Mouse (Mus musculus): ENCODE measurements around the gene Tmem139. TPM values are rescaled to one million over a fixed set of nuclear protein-coding genes. Genes with fewer than 3 reads are reported as not detected.

The Tmem139 gene
- polyA plus RNA-seq, 1 experiment from 2014 or later = 0.23 TPM

GRCm38 (mm10) chr6:42257303-42257863 is 4.4 kb upstream of the Tmem139 start:
- no peak overlapping the region for H3K4me3 ChIP-seq (ENCODE audit: control insufficient read depth in 1 of 2, insufficient read depth in 1 of 2, low read depth in 1 of 2, low read length in 2 of 2)
- H3K36me3 ChIP-seq (ENCODE audit: control insufficient read depth, insufficient read depth, low read length) = no peaks in the 10 kb centered on the region
- 0 out of 2 replicates have a peak overlapping the region, but pooled peaks have one; percentile 25 for H3K4me2 ChIP-seq (ENCODE audit: low read length)
- ATAC-seq (ENCODE audit: insufficient number of reproducible peaks, insufficient read depth, low FRiP score, low read depth) = no peak
- no peak overlapping the region for H3K27ac ChIP-seq (replicated peaks in 1 of 2; ENCODE audit: control insufficient read depth in 1 of 2, insufficient read depth in 1 of 2, low read depth in 2 of 2, low read length in 2 of 2)
- peaks cover 0 to 6% of the 10 kb centered on the region in 2 experiments; a peak in 2 of 4 replicates for H3K4me1 ChIP-seq (ENCODE audit: control insufficient read depth in 2 of 2, insufficient read depth in 2 of 2, low read length in 2 of 2)
- WGBS = 14% methylated on average over 11 of the region's 11 CpGs
- H3K27me3 ChIP-seq (ENCODE audit: control insufficient read depth, insufficient read depth, low read length) = no peaks in the 10 kb centered on the region
- H3K9me3 ChIP-seq (ENCODE audit: control insufficient read depth, low read length) = no peaks in the 10 kb centered on the region
- no peak overlapping the region for H3K9ac ChIP-seq (ENCODE audit: low read length)

GRCm38 (mm10) chr6:42260430-42260829 is 1.3 kb upstream of the Tmem139 start:
- H3K4me3 ChIP-seq (ENCODE audit: control insufficient read depth in 1 of 2, insufficient read depth in 1 of 2, low read depth in 1 of 2, low read length in 2 of 2) = no peak overlapping the region
- 38% methylated on average over 6 of the region's 6 CpGs for WGBS
- no peaks in the 10 kb centered on the region for H3K27me3 ChIP-seq (ENCODE audit: control insufficient read depth, insufficient read depth, low read length)
- H3K9me3 ChIP-seq (ENCODE audit: control insufficient read depth, low read length) = no peaks in the 10 kb centered on the region
- peaks cover 0 to 6% of the 10 kb centered on the region in 2 experiments; a peak in 2 of 4 replicates for H3K4me1 ChIP-seq (ENCODE audit: control insufficient read depth in 2 of 2, insufficient read depth in 2 of 2, low read length in 2 of 2)
- H3K36me3 ChIP-seq (ENCODE audit: control insufficient read depth, insufficient read depth, low read length) = no peaks in the 10 kb centered on the region
- H3K4me2 ChIP-seq (ENCODE audit: low read length) = no peak overlapping the region
- no peak overlapping the region for H3K27ac ChIP-seq (replicated peaks in 1 of 2; ENCODE audit: control insufficient read depth in 1 of 2, insufficient read depth in 1 of 2, low read depth in 2 of 2, low read length in 2 of 2)
- no peak overlapping the region for H3K9ac ChIP-seq (ENCODE audit: low read length)
- ATAC-seq (ENCODE audit: insufficient number of reproducible peaks, insufficient read depth, low FRiP score, low read depth) = no peak

GRCm38 (mm10) chr6:42264626-42265312 is 3.0 kb downstream of the Tmem139 start, which contains the start of gene Casp2:
Gene Casp2 (plus strand): TSS chr6:42264985.
- H3K36me3 ChIP-seq (ENCODE audit: control insufficient read depth, insufficient read depth, low read length) = peaks cover 28% of the 10 kb centered on the region
- H3K27ac ChIP-seq (replicated peaks in 1 of 2; ENCODE audit: control insufficient read depth in 1 of 2, insufficient read depth in 1 of 2, low read depth in 2 of 2, low read length in 2 of 2) = peak within 1 kb of the TSS; percentile 76 to 92
- peak within 1 kb of the TSS; percentile 89 for H3K9ac ChIP-seq (ENCODE audit: low read length)
- WGBS = 0% methylated on average over 44 of the region's 51 CpGs
- peak within 1 kb of the TSS; percentile 77 for H3K4me2 ChIP-seq (ENCODE audit: low read length)
- peak; percentile 100 for ATAC-seq (ENCODE audit: insufficient number of reproducible peaks, insufficient read depth, low FRiP score, low read depth)
- no peaks in the 10 kb centered on the region for H3K9me3 ChIP-seq (ENCODE audit: control insufficient read depth, low read length)
- peak within 1 kb of the TSS; percentile 61 to 99 for H3K4me3 ChIP-seq (ENCODE audit: control insufficient read depth in 1 of 2, insufficient read depth in 1 of 2, low read depth in 1 of 2, low read length in 2 of 2)
- peaks cover 0 to 13% of the 10 kb centered on the region in 2 experiments; a peak in 3 of 4 replicates for H3K4me1 ChIP-seq (ENCODE audit: control insufficient read depth in 2 of 2, insufficient read depth in 2 of 2, low read length in 2 of 2)
- no peaks in the 10 kb centered on the region for H3K27me3 ChIP-seq (ENCODE audit: control insufficient read depth, insufficient read depth, low read length)

GRCm38 (mm10) chr6:42265391-42266330 is 3.9 kb downstream of the Tmem139 start:
- H3K27ac ChIP-seq (replicated peaks in 1 of 2; ENCODE audit: control insufficient read depth in 1 of 2, insufficient read depth in 1 of 2, low read depth in 2 of 2, low read length in 2 of 2) = peak overlapping the region; percentile 76 to 92
- no peaks in the 10 kb centered on the region for H3K27me3 ChIP-seq (ENCODE audit: control insufficient read depth, insufficient read depth, low read length)
- H3K36me3 ChIP-seq (ENCODE audit: control insufficient read depth, insufficient read depth, low read length) = peaks cover 37% of the 10 kb centered on the region
- H3K4me1 ChIP-seq (ENCODE audit: control insufficient read depth in 2 of 2, insufficient read depth in 2 of 2, low read length in 2 of 2) = peaks cover 0 to 22% of the 10 kb centered on the region in 2 experiments; a peak in 3 of 4 replicates
- peak overlapping the region; percentile 61 to 99 for H3K4me3 ChIP-seq (ENCODE audit: control insufficient read depth in 1 of 2, insufficient read depth in 1 of 2, low read depth in 1 of 2, low read length in 2 of 2)
- H3K4me2 ChIP-seq (ENCODE audit: low read length) = peak overlapping the region; percentile 77
- WGBS = under 1% methylated on average over 21 of the region's 21 CpGs
- H3K9ac ChIP-seq (ENCODE audit: low read length) = peak overlapping the region; percentile 89
- ATAC-seq (ENCODE audit: insufficient number of reproducible peaks, insufficient read depth, low FRiP score, low read depth) = no peak
- H3K9me3 ChIP-seq (ENCODE audit: control insufficient read depth, low read length) = no peaks in the 10 kb centered on the region

GRCm38 (mm10) chr6:42270817-42271216 is 9.0 kb downstream of the Tmem139 start:
- H3K9me3 ChIP-seq (ENCODE audit: control insufficient read depth, low read length) = no peaks in the 10 kb centered on the region
- peaks cover 85% of the 10 kb centered on the region for H3K36me3 ChIP-seq (ENCODE audit: control insufficient read depth, insufficient read depth, low read length)
- 0 out of 2 replicates have a peak, but pooled peaks have one; percentile 54 for ATAC-seq (ENCODE audit: insufficient number of reproducible peaks, insufficient read depth, low FRiP score, low read depth)
- no peak overlapping the region for H3K4me3 ChIP-seq (ENCODE audit: control insufficient read depth in 1 of 2, insufficient read depth in 1 of 2, low read depth in 1 of 2, low read length in 2 of 2)
- H3K4me1 ChIP-seq (ENCODE audit: control insufficient read depth in 2 of 2, insufficient read depth in 2 of 2, low read length in 2 of 2) = peaks cover 0 to 26% of the 10 kb centered on the region in 2 experiments; a peak in 2 of 4 replicates
- no peaks in the 10 kb centered on the region for H3K27me3 ChIP-seq (ENCODE audit: control insufficient read depth, insufficient read depth, low read length)
- H3K27ac ChIP-seq (replicated peaks in 1 of 2; ENCODE audit: control insufficient read depth in 1 of 2, insufficient read depth in 1 of 2, low read depth in 2 of 2, low read length in 2 of 2) = peak overlapping the region in 1 of 2 experiments; percentile 50; a peak in 1 of 4 replicates
- peak overlapping the region; percentile 31; the same call in 1 of the 2 replicates for H3K4me2 ChIP-seq (ENCODE audit: low read length)
- H3K9ac ChIP-seq (ENCODE audit: low read length) = no peak overlapping the region

- Histone ChIP-seq H3K9me3 (ENCODE audit: control insufficient read depth, low read length) (no peaks in the 10 kb centered on the region), H3K4me2 (ENCODE audit: low read length) (no peak overlapping the region), H3K27me3 (ENCODE audit: control insufficient read depth, insufficient read depth, low read length) (no peaks in the 10 kb centered on the region), H3K4me3 (ENCODE audit: control insufficient read depth in 1 of 2, insufficient read depth in 1 of 2, low read depth in 1 of 2, low read length in 2 of 2) (no peak overlapping the region), H3K4me1 (ENCODE audit: control insufficient read depth in 2 of 2, insufficient read depth in 2 of 2, low read length in 2 of 2) (peaks cover 0 to 2% of the 10 kb centered on the region in 2 experiments; a peak in 1 of 4 replicates), H3K9ac (ENCODE audit: low read length) (no peak overlapping the region), H3K27ac (replicated peaks in 1 of 2; ENCODE audit: control insufficient read depth in 1 of 2, insufficient read depth in 1 of 2, low read depth in 2 of 2, low read length in 2 of 2) (no peak overlapping the region), H3K36me3 (ENCODE audit: control insufficient read depth, insufficient read depth, low read length) (peaks cover 95% of the 10 kb centered on the region)
- 62% methylated on average over 2 of the region's 2 CpGs for WGBS
- ATAC-seq (ENCODE audit: insufficient number of reproducible peaks, insufficient read depth, low FRiP score, low read depth) = no peak
Measured at GRCm38 (mm10) chr6:42276151-42276550, 14.4 kb downstream of the Tmem139 start.

GRCm38 (mm10) chr6:42282865-42283528 is 21.2 kb downstream of the Tmem139 start:
- ATAC-seq (ENCODE audit: insufficient number of reproducible peaks, insufficient read depth, low FRiP score, low read depth) = peak; percentile 64
- peaks cover 59% of the 10 kb centered on the region for H3K36me3 ChIP-seq (ENCODE audit: control insufficient read depth, insufficient read depth, low read length)
- WGBS = 43% methylated on average over 5 of the region's 5 CpGs
- H3K27me3 ChIP-seq (ENCODE audit: control insufficient read depth, insufficient read depth, low read length) = no peaks in the 10 kb centered on the region
- no peak overlapping the region for H3K4me2 ChIP-seq (ENCODE audit: low read length)
- no peak overlapping the region for H3K4me3 ChIP-seq (ENCODE audit: control insufficient read depth in 1 of 2, insufficient read depth in 1 of 2, low read depth in 1 of 2, low read length in 2 of 2)
- no peaks in the 10 kb centered on the region for H3K9me3 ChIP-seq (ENCODE audit: control insufficient read depth, low read length)
- H3K27ac ChIP-seq (replicated peaks in 1 of 2; ENCODE audit: control insufficient read depth in 1 of 2, insufficient read depth in 1 of 2, low read depth in 2 of 2, low read length in 2 of 2) = peak overlapping the region; percentile 17 to 56; a peak in 3 of 4 replicates
- H3K4me1 ChIP-seq (ENCODE audit: control insufficient read depth in 2 of 2, insufficient read depth in 2 of 2, low read length in 2 of 2) = peaks cover 5 to 12% of the 10 kb centered on the region in 2 experiments; a peak in 3 of 4 replicates
- no peak overlapping the region for H3K9ac ChIP-seq (ENCODE audit: low read length)

Data from heart, embryonic 14.5 days (tissue).